Mouse (Mus musculus) ovary, postnatal 10 days (tissue): ENCODE measurements around the gene Gm42906.

Experiments used
- DNase-seq: peaks from one replicate; pipeline ENCODE4 v3.0.0; 2022; ENCODE audit warnings: low spot score

The Gm42906 gene

DNA sequence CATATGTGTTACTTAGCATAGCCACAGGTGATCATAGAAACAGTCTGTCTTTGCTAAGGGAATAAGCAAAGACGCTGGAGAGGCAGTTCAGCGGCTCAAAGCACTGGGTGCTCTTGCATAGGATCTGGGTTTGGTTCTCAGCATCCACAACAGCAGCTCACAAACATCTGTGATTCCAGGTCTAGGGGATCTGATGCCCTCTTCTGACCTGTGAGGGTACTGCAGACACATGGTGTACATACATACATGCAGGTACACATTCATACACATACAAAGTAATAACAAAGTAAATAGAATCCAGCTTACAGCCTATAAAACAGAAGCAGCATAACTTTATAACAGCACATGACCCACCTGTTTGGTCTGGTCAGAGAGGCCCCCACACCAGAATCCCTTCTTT lies 366.0 kb downstream of the Gm42906 start:
- DNase-seq: no peak

DNA sequence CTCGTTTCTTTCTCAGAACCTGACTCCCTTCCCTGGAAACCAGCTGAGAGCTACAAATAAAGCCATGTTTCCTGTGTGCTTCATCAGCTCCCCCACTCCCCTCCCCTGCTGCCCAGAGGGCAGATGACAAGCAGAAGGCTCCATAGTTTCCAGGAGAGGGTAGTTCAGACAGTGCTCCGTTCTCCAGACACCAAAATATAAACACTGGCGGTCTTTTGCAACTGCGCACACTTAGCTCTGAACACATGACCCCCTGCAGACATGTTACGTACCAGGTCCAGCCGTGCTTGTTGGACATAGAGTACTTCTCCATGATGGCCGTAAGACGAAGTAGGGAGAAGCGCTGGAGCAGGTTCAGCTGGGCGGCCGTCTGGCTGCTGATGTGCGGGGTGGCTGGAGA lies 367.5 kb downstream of the Gm42906 start:
- DNase-seq: no peak

DNA sequence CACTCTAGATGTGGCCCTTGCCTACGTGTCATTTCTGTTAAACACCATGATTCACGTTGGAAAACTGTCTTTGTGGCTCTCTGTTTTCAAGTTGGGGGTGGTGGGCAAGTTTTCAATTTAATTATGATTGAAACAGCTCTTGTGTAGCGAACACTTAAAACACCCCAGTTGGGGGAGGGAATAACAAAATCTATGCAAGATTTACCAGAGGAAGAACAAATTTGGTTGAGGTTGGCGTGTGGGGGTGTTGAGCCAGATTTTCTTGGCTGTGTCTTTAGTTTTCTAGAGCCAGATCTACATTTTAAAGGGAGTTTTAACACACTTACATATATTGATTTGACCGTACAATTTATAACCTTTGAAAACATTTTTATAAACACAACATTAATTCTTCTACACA lies 368.2 kb downstream of the Gm42906 start:
- no peak for DNase-seq

DNA sequence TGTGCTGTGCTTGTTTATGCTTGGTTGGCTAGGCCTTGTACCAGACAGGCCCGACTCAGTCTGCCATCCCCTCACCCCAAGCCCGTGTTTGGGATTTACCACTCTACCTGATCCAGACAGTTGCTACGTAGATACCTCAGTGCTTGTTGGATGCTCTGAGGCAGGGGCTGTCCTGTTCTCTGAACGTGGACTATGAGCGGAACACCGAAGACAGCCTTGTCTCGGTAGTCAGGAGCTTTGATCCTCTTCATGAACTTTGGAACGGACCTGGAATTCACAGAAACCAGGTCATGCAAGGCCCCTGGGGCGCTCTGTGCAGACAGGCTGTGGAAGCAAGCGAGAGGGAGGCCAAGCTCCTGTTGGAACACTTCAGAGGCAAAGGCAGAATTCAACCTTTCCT lies 368.6 kb downstream of the Gm42906 start:
- DNase-seq: no peak

DNA sequence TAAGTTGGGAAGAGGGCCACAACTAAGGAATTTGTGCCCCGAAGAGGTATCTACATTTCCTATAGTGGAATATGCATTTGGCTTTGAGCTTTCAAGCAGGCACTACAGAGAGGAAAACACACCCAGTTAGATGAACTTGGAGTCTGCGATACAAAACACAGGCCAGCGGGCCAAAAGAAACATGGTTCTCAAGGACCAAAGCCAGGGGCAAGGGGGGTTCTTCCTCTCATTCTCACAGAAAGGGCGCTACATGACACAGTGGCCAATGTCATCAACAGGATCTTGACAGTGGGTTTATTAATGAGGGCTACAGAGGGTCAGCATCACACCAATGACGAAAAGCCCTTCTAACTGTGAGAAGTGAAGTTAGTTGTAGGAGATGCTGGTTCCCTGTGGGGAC lies 370.2 kb downstream of the Gm42906 start:
- DNase-seq: no peak

DNA sequence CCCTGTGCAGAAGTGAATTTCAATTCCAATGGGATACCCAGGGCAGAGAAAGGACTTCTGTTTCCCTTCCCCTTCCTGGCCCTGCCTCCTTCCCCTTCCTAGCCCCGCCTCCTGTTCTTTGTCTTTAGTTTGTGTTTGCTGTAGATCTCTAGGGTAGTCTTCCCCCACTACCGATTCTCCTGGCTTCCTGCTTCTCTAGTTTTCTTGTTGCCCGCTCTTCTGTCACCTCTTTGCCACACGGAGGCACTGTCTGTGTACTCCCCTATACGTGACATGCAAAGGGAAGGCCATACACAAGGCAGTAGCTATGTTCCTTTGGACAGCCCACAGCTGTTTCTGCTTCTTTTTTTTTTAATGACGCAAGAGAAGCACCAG lies 371.1 kb downstream of the Gm42906 start:
- DNase-seq: no peak

DNA sequence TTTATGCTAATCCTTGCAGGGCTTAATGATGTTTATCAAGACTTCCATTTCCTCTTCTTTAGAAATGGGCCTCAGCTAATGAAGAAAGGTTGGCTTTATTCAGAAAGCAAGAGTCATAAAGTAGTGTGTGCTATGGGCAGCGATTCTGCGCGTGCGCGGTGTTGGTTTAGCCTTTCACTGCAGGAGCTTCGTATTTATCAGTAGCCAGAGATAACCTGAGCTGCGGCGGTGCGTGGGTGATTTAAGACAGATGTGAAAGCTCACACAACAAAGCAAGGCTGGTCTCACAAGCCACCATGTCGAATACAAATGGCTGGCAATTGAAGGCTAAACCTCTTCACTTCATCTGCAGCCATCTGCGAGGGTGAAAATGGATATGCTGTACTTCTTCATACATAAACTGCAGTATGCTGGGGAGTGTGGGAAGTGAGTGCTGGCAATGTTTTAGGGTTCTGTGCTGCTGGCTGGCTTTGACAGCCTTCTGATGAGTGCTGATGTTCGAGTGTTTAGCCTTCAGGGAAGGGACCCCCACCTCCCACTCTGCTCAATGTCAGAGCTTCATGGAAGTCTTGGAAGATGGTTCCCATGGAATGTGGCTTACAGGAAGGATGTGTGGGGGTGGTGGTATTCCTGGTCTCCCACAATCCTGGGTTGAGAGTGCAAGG lies 371.6 kb downstream of the Gm42906 start:
- DNase-seq: no peak

DNA sequence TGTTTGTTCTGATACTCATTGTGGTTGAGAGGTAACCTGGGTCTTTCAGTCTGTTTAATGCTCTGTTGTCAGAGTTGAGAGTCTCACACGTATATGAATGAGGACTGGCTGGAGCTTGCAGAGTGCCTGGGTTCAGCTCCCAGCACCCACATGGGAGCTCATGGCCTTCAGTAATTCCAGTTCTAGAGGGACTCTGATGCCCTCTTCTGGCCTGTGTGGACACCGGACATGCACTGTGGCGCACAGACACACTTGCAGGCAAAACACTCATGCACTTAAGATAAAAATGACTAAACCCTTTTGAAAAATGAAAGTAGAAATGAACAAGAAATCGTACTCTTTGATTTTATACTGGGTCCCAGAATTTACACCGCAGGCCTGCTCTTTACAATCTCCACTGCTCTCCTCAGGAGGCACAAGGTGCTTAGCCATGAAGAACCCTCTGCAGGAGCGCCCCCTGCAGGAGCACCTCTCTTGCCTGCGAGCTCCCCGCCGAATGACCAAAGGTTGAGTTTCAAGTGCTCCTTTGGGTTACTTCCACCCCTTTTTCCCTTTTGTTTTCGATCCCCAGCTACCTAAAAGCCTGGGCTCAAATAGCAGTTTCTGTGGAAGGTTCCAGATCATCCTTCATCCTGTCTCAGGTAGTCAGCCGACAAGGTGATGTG lies 372.4 kb downstream of the Gm42906 start:
- no peak for DNase-seq

DNA sequence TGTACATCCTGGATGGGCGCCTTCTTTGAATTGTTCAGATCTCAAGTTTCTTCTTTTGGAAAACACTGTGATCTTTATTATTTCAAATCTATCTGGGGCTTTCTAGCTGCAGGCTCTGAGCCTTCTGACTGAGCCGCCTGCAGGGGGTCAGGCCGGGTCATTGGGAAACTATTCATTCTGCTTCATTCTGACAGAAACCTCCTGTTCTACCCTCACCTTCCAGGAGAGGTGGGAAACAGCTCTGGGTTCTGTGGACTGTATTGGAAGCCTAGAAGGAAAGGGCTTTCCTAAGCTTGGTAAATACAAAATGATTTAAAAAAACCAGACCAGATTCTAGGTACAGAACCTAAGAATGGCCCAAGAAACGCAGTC lies 373.2 kb downstream of the Gm42906 start:
- DNase-seq: no peak

DNA sequence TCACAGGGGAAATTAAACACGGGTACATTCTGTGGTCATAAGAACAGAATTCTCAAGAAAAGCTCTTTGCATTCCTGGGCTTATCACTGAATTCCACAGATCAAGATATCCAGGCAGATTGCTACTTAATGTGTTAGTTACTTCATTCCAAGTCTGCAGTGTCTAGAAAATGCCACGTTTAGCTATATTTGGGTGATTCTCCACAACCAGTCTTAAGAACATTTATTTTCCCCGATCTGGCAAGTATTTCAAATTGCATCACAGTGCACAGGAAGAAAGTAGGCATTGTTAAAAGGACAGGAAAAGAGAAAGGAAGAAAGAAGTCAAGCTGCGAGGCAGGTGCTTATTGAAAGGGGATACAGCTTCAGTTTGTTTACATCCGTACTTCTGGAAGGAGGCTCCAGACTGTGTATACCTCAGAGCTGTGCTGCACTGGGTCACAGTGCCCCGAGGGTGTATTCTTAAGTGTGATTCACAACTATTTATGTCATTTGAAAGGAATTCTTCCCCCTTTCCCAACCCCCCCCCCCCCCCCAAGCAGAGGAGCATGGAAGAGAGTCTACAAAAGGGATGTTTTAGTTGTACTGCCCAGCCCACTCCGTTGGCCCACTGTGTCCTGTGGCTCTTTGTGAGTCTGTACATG lies 373.7 kb downstream of the Gm42906 start:
- no peak for DNase-seq

DNA sequence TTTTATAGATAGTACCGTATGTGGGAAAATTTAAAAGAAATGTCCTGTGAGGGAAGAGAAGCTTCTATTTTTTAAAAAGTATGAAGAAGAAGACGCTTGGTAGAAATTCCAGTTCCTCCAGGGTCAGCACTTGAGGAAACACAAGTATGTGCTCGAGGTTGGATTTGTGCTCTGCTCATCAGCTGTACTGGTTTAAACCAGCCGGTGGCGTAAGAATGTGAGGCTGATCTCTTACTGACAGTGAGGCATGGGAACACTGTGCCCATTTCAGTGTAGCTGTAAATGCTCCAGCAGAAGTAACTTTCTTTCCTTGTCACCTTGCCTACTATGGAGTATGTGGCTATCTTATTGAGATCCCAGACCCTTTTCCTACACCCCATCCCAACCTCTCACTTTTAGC lies 374.8 kb downstream of the Gm42906 start:
- DNase-seq: no peak

DNA sequence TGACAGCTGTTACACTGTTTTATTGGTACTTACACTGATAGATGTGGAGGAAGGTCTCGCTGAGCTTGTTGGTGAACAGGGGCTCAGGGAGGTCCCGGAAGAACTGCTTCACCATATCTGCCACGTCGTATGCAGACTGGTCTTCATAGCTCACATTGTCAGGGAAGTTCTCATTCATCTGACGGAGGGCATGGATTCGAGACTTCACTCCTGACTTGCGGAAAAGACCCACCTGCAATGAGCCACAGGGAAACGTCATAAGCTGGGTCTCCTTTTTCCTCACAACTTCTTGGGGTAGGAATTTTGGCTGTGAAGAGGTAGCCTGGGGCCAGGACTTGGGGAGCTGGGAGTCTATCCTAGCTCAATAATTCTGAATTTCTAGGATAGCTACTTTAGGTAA lies 375.6 kb downstream of the Gm42906 start:
- DNase-seq: no peak

DNA sequence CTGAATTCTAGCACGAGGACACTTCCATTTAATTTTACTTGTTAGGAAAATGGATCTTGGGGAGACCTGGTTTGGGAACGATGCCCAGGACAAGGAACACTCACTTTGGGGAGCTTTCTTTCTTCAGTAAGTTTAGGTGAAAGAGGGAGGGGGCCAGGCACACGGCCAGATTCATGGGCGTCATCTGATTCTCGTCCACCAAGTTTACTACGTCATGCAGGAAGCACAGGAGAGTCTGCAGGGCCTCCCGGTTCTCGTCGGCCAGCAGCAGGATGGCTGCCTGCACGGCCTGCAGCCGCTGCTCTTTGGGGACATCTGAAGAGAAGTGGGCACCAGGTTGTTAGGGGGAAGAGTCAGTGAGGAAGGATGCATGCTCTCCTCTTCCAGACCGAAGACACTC lies 380.5 kb downstream of the Gm42906 start:
- DNase-seq: no peak

DNA sequence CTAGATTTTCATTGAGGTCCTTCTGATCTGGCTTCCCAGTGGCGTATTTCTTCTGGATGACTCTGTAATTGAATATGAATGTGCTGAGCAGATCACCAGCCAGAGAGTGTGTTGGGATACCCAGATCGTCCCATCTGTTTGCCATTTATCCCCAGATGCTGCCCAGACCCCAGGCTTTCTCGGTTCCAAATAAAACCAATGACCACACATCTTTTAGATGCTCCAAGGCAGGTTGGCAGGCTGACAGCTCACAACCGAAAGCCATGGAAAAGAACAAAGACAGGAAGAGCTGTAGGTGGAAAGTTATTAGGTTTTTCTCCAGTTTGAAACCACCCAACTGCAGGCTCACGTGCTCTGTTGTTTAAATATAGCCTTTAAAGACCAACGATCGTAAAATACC lies 381.0 kb downstream of the Gm42906 start:
- DNase-seq: no peak

DNA sequence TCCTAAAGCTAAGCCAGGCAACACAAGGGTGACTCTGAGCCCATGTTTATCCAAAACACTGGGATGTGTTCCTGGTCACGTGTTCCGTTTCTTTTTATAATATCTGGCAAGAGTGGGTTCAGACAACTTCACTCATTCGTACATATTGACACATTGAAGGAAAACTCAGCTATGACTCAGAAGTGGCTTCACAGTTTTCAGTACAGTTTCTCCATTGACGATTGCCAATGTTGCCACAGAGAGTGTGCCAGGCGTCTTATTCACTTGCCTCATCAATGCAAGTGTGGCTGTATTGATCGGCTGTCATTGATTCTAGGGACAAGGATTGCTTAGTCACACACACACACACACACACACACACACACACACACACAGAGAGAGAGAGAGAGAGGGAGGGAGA lies 381.8 kb downstream of the Gm42906 start:
- no peak for DNase-seq

DNA sequence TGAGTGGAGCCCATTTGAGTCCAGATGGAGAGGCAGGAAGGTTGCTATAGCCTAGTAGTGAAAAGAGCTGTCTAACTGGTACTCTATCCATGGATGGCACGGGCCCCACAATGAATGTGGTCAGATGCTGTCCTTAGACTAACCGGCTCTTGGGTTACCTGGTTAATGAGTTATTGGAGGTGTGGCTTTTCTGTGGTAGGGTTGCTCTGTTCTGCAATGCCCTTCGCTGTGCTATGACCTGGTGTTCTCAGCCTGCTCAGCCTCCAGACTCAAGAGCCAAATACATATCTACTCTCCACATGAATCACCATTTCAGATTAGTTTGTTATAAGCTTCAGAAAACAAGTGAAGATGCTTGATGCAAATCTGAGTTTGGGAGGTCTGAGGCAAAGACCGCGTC lies 385.1 kb downstream of the Gm42906 start:
- no peak for DNase-seq

DNA sequence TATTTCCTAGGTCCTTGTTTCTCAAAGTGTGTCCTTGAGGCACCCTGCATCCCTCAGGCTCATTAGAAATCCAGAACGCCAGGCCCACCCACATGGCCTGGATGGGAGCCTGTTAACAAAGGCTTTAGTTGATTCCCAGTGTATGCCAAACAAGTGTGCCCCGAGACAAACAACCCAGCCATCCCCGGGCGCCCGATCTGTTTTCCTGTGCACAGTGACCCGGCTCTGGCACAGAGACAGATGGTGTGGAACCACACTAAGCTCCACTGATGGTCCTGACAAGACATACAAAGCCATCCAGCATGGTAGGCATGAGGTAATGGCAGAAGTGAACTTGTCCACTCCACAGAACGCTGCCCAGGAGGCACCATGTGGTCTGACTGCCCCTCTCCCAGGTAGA lies 390.1 kb downstream of the Gm42906 start:
- no peak for DNase-seq

DNA sequence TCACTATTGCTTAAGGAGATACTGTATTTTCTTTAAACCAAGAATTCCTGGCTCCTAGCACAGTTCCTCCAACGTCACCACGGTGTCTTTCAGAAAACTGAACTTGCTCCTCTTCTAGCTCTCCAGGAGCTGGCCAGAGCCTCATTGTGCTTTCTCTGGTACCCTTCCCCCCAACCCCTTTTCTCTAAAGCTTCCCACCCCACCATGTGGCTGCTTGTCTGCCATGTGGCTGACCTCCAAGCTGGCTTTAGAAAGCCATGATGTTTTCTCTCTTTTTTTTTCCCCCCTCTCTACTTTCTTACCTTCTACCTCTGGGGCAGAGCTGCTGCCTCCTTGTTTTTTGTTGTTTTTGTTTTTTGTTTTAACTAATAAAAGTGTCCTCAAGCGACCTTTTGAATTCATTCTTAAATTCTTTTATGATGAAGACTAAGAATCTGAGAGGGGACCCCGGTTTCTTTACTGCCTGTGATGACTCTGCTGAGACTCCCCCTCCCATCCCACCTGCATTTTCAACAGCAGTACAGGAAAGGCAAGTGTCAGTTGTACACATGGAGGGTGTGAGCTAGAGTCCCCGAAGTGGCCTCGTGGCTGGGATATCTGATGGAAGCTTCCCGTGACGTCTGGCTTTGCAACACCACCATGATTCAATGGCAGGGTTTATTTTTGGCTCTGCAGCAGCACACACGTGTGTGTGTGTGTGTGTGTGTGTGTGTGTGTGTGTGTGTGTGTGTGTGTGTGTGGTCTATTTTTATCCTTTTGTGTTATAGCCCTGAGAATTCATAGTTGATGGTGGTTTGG lies 393.0 kb downstream of the Gm42906 start:
- no peak for DNase-seq

DNA sequence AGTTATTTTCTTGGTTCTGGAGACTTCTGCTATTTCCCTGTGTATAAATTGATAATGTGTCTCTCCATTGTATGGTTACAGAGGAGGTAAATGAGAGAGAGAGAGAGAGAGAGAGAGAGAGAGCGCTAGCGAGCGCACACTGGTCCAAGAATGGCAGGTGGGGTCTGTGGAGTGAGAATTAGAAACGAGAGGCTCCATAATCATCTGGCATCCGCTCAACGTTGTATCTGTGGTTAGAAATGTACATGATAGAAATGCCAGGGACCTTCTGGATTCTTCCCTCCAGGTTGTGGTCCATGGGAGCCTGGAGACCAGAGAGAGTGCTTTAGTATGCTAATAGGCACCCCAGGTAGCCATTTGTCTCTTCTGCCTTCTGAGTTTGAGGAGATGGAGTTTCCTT lies 399.1 kb downstream of the Gm42906 start:
- no peak for DNase-seq

DNA sequence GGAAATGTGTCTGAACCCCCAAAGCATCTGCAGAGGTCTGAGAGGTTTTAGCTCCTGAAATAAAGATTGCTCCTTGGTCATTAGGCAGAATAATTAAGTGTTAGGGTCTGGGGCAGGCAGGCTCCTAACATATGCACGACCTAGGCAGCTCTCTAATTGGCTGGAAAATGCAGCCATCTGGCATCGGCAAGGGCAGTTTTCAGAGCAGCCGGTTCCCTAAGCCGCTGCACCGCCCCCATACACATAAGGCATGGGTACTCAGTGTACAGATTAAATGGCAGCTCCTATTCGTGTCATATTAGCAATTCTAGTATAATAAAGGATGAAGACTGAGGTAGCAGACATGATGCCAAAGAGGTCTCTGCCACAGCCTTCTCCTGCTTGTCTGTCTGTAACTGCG lies 400.8 kb downstream of the Gm42906 start:
- DNase-seq: no peak

DNA sequence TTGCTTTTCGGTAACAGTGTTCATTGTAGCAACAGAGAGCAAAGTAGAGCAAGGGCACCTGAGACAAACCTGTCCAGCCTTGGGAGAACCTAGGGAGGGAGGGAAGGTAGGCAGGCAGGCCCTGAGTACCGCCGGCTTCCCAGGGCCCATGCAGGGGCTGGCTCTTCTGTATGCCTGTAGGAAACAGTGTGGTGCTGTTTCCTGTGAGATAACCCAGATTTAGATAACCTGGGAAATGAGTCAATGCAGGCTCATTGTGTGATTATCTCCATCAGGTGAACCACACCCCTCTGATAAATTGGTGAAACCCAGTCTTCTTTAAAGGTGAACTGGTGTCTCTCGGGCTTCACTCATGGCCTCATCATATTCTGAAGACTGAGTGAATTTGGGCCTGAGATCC lies 401.9 kb downstream of the Gm42906 start:
- no peak for DNase-seq

DNA sequence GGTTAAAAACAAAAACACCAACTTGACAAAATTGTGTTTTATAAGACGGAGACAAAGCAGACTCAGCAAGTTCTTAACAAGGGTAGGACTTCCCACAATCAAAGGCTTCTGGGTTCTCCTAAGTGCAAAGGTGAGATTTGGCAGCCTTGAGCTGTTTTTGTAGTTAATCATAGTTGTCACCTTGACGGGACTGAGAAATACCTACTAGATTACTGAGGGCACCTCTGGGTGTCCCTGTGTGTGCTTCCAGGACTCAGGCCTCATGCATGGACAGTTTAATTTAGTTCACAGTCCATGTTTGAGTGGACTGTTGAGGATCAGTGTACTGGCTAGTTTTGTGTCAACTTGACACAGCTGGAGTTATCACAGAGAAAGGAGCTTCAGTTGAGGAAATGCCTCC lies 403.5 kb downstream of the Gm42906 start:
- DNase-seq: no peak

DNA sequence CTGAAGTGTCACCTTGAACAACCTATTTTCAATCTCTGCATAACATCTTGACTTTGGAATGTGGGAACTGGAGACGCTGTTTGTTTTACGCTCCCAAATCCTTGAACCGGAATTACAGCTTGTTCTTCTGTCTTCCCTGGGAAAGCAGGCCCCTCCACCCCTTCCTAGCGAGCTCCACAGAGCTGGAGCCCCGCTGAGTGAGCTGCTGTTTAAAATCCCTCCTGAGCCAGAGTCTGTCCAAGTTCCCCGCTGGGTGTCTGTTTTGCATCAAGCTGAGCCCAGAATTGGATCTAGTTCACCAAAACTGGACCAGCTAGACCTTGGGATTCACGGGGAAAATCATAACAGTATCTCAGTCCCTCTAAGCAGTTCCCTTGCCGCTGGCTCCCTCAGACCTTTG lies 404.5 kb downstream of the Gm42906 start:
- no peak for DNase-seq
